Mouse (Mus musculus) ES-E14 (cell line): Measurements from ENCODE around the gene Zxdc.

Experiments used
- MAFK ChIP-seq: IDR thresholded peaks from 2 replicates; pipeline ENCODE4 v1.6.1; 2014; ENCODE audit warnings: mild to moderate bottlenecking, low read depth, low read length, inconsistent platforms; ENCODE audit not compliant: insufficient read depth
- ZNF384 ChIP-seq: IDR thresholded peaks from 2 replicates; pipeline ENCODE4 v1.6.1; 2012; ENCODE audit warnings: low read depth, low read length, inconsistent platforms

DNA sequence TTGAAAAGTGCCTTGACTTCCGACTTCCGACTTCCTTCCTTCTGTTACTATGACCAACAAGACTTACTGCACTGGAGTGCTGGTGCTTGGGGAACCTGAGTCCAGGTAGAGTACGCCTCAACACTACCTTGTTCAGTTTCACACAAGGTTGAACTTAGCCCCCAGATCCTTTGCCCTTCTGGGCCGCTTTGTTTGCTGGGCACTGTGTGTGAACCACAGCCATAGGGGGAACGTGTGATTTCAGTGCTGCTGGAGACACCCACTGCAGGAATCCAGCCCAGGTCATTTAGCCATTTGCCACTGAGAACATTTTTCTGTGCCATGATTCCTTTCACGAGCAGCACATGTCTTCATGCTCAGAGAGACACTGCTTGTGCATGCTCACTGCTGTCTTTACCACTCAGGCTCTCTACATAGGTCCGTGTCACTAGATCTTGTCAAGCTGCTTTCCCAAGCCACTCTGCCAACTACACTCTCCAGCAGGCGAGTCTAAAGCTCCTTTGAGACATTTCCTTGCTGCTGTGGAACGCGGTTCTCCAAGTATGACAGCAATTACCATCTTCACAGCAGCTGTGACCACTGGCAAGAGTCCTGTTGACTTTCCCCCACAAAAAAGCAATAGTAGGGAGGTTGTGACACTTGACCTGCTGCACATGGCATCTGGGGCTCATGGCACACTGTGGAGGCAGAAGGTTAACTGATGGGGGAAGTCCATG is 67.1 kb downstream of the Zxdc start:
- TF ChIP-seq ZNF384: no peak
- no peak for TF ChIP-seq MAFK
